Mouse (Mus musculus) heart, postnatal 0 days (tissue): Measurements from ENCODE around the gene Irf3.

Source experiments
- CTCF ChIP-seq: IDR thresholded peaks from 2 replicates; pipeline ENCODE4 v1.5.1; 2016; ENCODE audit warnings: antibody characterized with exemption, control low read depth, low read depth
- EP300 ChIP-seq: IDR thresholded peaks from 2 replicates; pipeline ENCODE4 v1.6.1; 2016; ENCODE audit warnings: antibody characterized with exemption, low read depth

GRCm38 (mm10) chr7:45007846-45008245, 10.4 kb downstream of the Irf3 start:
- TF ChIP-seq CTCF (no peak), EP300 (no peak)
